Mouse (Mus musculus) hindbrain, embryonic 16.5 days (tissue): ENCODE data around the gene Rara. TPM values are rescaled to one million over a fixed set of nuclear protein-coding genes. Genes with fewer than 3 reads are reported as not detected.
"Not testable (repeated sequence)": the region's sequence is repeated elsewhere in the genome, so short reads cannot be mapped to it uniquely, and the experiment has no call there.

Experiments
- ATAC-seq: fragments of 200-750 bp; cut with Nextera tagmentation; 2 replicates; pipeline ENCODE4 v1.8.0; 2017; ENCODE audit warnings: moderate TSS enrichment, moderate library complexity
- H3K27ac ChIP-seq: fragments of 300-500 bp; sonication (generic); 2 replicates; pipeline ENCODE4 v1.5.1; 2014; ENCODE audit warnings: low read depth, mild to moderate bottlenecking, control low read depth, low read length, moderate library complexity
- H3K27me3 ChIP-seq: fragments of 300-500 bp; sonication (generic); replicated peaks from 2 replicates; pipeline ENCODE4 v1.6.1; 2014; ENCODE audit warnings: low read length; ENCODE audit not compliant: control insufficient read depth, insufficient read depth
- H3K36me3 ChIP-seq: fragments of 300-500 bp; sonication (generic); 2 replicates; pipeline ENCODE4 v1.6.1; 2014; ENCODE audit warnings: mild to moderate bottlenecking, low read length, moderate library complexity, mixed read lengths; ENCODE audit not compliant: control insufficient read depth, insufficient read depth
- H3K4me1 ChIP-seq: fragments of 300-500 bp; sonication (generic); 2 replicates; pipeline ENCODE4 v1.6.1; 2014; ENCODE audit warnings: low read depth, low read length; ENCODE audit not compliant: control insufficient read depth, insufficient read depth
- H3K4me2 ChIP-seq: fragments of 300-500 bp; sonication (generic); 2 replicates; pipeline ENCODE4 v1.6.1; 2014; ENCODE audit warnings: mild to moderate bottlenecking, low read length, control low read depth, moderate library complexity
- H3K4me3 ChIP-seq: fragments of 300-500 bp; sonication (generic); 2 replicates; pipeline ENCODE4 v1.5.1; 2014; ENCODE audit warnings: mild to moderate bottlenecking, low read length, control low read depth, moderate library complexity
- H3K9ac ChIP-seq: fragments of 300-500 bp; sonication (generic); 2 replicates; pipeline ENCODE4 v1.6.1; 2014; ENCODE audit warnings: low read depth, mild to moderate bottlenecking, control low read depth, low read length, moderate library complexity
- H3K9me3 ChIP-seq: fragments of 300-500 bp; sonication (generic); 2 replicates; pipeline ENCODE4 v1.6.1; 2014; ENCODE audit warnings: mild to moderate bottlenecking, low read length, moderate library complexity; ENCODE audit not compliant: control insufficient read depth
- WGBS: fragments of 180-500 bp; shearing (Covaris S2); extraction: QIAGEN DNeasy Blood & Tissue Kit; methylation state at CpG from one replicate; pipeline ENCODE4 v1.1.7; 2014; 5-methylcytosine and 5-hydroxymethylcytosine counted together
- polyA plus RNA-seq: library from polyadenylated mRNA; unstranded; fragments of >200 nt; fragmentation: Nextera tagmentation; extraction: Ambion mirVana; gene quantifications from 2 replicates; pipeline ENCODE4 v1.2.1, GENCODE M21; 2015

Gene Rara
- polyA plus RNA-seq, 1 experiment from 2014 or later, result 12.1 TPM

- Histone ChIP-seq H3K36me3 (no peaks in the 10 kb centered on the region), H3K4me3 (peak overlapping the region; percentile 66), H3K27ac (peak overlapping the region; percentile 10; the same call in 1 of the 2 replicates), H3K4me2 (peak overlapping the region; percentile 71), H3K4me1 (peaks cover 78% of the 10 kb centered on the region), H3K9ac (peak overlapping the region; percentile 78), H3K9me3 (no peaks in the 10 kb centered on the region), H3K27me3 (no peaks in the 10 kb centered on the region)
- no peak; the same call in 1 of the 2 replicates for ATAC-seq
- WGBS, result 9% methylated on average over 12 of the region's 12 CpGs
Observed at GRCm38 (mm10) chr11:98928186-98928893, 722 bp downstream of the Rara start.

GRCm38 (mm10) chr11:98929503-98929902 is 1.9 kb downstream of the Rara start:
- 8% methylated on average over 9 of the region's 9 CpGs for WGBS
- Histone ChIP-seq H3K36me3 (no peaks in the 10 kb centered on the region), H3K9me3 (no peaks in the 10 kb centered on the region), H3K9ac (peak overlapping the region; percentile 59), H3K4me1 (peaks cover 74% of the 10 kb centered on the region), H3K4me2 (peak overlapping the region; percentile 71), H3K27ac (peak overlapping the region; percentile 48), H3K27me3 (no peaks in the 10 kb centered on the region), H3K4me3 (peak overlapping the region; percentile 21)
- no peak for ATAC-seq

GRCm38 (mm10) chr11:98930127-98930601 is 2.5 kb downstream of the Rara start:
- Histone ChIP-seq H3K27ac (peak overlapping the region; percentile 48), H3K36me3 (no peaks in the 10 kb centered on the region), H3K4me2 (peak overlapping the region; percentile 71), H3K4me3 (no peak overlapping the region), H3K9ac (peak overlapping the region; percentile 59), H3K27me3 (no peaks in the 10 kb centered on the region), H3K9me3 (no peaks in the 10 kb centered on the region), H3K4me1 (peaks cover 69% of the 10 kb centered on the region)
- no peak for ATAC-seq
- 52% methylated on average over 7 of the region's 7 CpGs for WGBS

GRCm38 (mm10) chr11:98930773-98931512 is 3.3 kb downstream of the Rara start:
- Histone ChIP-seq H3K9ac (0 out of 2 replicates have a peak overlapping the region, but pooled peaks have one; percentile 30), H3K36me3 (no peaks in the 10 kb centered on the region), H3K27me3 (no peaks in the 10 kb centered on the region), H3K4me1 (peaks cover 63% of the 10 kb centered on the region), H3K4me2 (no peak overlapping the region), H3K4me3 (no peak overlapping the region), H3K27ac (peak overlapping the region; percentile 58), H3K9me3 (no peaks in the 10 kb centered on the region)
- ATAC-seq, result no peak; the same call in 1 of the 2 replicates
- WGBS, result 31% methylated on average over 10 of the region's 10 CpGs

GRCm38 (mm10) chr11:98931513-98932292 is 4.1 kb downstream of the Rara start:
- H3K9ac ChIP-seq, result 0 out of 2 replicates have a peak overlapping the region, but pooled peaks have one; percentile 30
- H3K27ac ChIP-seq, result peak overlapping the region; percentile 58
- no peak overlapping the region for H3K4me3 ChIP-seq
- H3K27me3 ChIP-seq, result no peaks in the 10 kb centered on the region
- WGBS, result 21% methylated on average over 7 of the region's 7 CpGs
- H3K9me3 ChIP-seq, result no peaks in the 10 kb centered on the region
- no peak for ATAC-seq
- H3K4me2 ChIP-seq, result no peak overlapping the region
- H3K4me1 ChIP-seq, result peaks cover 63% of the 10 kb centered on the region
- H3K36me3 ChIP-seq, result no peaks in the 10 kb centered on the region

GRCm38 (mm10) chr11:98932293-98933091 is 4.9 kb downstream of the Rara start:
- H3K4me2 ChIP-seq, result no peak overlapping the region; the same call in 1 of the 2 replicates

GRCm38 (mm10) chr11:98933151-98933550 is 5.5 kb downstream of the Rara start:
- H3K9ac ChIP-seq, result no peak overlapping the region
- H3K9me3 ChIP-seq, result no peaks in the 10 kb centered on the region
- H3K27me3 ChIP-seq, result no peaks in the 10 kb centered on the region
- 41% methylated on average over 9 of the region's 9 CpGs for WGBS
- no peak overlapping the region for H3K4me3 ChIP-seq
- no peak overlapping the region for H3K4me2 ChIP-seq
- no peak overlapping the region for H3K27ac ChIP-seq
- no peak for ATAC-seq
- H3K36me3 ChIP-seq, result no peaks in the 10 kb centered on the region
- peaks cover 65% of the 10 kb centered on the region for H3K4me1 ChIP-seq

More at GRCm38 (mm10) chr11:98932293-98933091, 4.9 kb downstream of the Rara start:
- no peak overlapping the region for H3K9ac ChIP-seq
- H3K27me3 ChIP-seq, result no peaks in the 10 kb centered on the region
- H3K27ac ChIP-seq, result no peak overlapping the region
- H3K4me1 ChIP-seq, result peaks cover 66% of the 10 kb centered on the region
- no peak for ATAC-seq
- H3K9me3 ChIP-seq, result no peaks in the 10 kb centered on the region
- H3K4me3 ChIP-seq, result no peak overlapping the region
- H3K36me3 ChIP-seq, result no peaks in the 10 kb centered on the region
- WGBS, result 32% methylated on average over 19 of the region's 19 CpGs

- H3K27ac ChIP-seq, H3K9me3 ChIP-seq, H3K27me3 ChIP-seq, H3K9ac ChIP-seq, H3K36me3 ChIP-seq, ATAC-seq, H3K4me2 ChIP-seq, H3K4me3 ChIP-seq: not testable (repeated sequence)
- H3K4me1 ChIP-seq, result peaks cover 60% of the 10 kb centered on the region
- 84% methylated on average over 2 of the region's 2 CpGs for WGBS
Observed at GRCm38 (mm10) chr11:98933847-98934246, 6.2 kb downstream of the Rara start.
